Mouse (Mus musculus): ENCODE results near the gene Als2. TPM values are rescaled to one million over a fixed set of nuclear protein-coding genes. Genes with fewer than 3 reads are reported as not detected.

Gene Als2
- polyA plus RNA-seq (2017; shearing (Covaris generic)): 13.8 TPM

DNA sequence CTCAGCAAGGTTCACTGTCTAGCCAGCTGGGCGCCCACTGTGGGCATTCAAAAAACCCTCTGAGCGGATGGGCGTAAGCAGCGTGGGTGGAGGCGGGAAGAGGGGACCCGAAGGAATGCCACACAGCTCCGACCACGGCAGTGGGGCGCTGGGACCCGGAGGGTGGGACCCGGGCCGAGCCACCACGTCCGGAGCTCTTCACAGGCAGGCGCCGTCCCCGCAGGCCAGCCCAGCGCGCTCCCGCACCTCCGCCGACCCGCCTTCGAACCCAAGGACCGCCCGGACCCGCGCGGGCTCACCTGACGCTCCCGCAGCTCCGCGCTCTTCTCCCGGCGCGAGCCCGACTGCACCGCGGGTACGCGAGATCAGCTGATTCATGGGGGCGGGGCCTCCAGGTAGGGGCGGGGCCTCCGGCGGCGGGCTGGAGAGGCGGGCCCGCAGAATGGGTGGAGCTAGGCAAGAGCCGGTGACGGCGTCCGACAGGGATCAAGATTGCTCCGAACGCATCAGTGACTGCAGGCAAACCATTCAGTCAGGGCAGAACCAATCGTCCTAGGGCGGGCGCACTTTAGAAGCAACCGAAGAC is at the start of gene Als2:
Gene Als2, minus strand, starts transcription at position 376 of the 586 bp plus-strand sequence.

GRCm38 (mm10) chr1:59256751-59257231 is 19.8 kb upstream of the Als2 start, which contains the start of gene Cdk15:
Gene Cdk15 (plus strand): TSS chr1:59256906.

DNA sequence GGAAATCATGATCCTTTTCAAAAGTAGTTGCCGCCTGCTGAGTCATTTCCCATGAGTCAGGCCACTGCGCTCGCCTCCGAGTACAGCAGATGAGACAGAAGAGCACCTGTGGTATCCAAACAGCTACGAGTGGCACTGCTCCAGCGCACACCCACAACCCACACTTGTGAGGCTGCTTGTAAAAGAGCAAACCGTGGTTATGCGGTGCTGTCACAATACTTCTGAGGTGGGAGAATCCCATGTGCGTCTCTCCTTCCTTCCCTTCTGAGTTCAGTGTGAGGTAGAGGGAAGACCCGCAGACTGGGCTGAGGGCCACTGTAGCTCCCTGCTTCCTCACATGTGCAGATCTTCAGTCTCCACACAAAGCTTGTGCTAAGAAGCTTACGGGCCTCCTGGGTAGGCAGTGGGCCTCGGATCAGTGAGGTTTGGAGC is 74.0 kb downstream of the Als2 start, which contains the start of gene Mpp4:
Gene Mpp4, minus strand, starts transcription at position 360 of the 432 bp plus-strand sequence.

GRCm38 (mm10) chr1:59119720-59120457 is 117.1 kb downstream of the Als2 start, which contains the start of gene Tmem237:
Gene Tmem237 (minus strand): TSS chr1:59120408.

Other genes with a start within 250 kb of the Als2 start
- 0.12 TPM for gene C2cd6, start 142.3 kb downstream of the Als2 start, polyA plus RNA-seq (2017; shearing (Covaris generic))
- gene Tmem237, start 116.8 kb downstream of the Als2 start, polyA plus RNA-seq (2017; shearing (Covaris generic)): 12.2 TPM
- gene Mpp4, start 73.8 kb downstream of the Als2 start, polyA plus RNA-seq (2017; shearing (Covaris generic)): 0.16 TPM
- not detected for gene Cdk15, start 19.7 kb upstream of the Als2 start, polyA plus RNA-seq (2017; shearing (Covaris generic))
- not detected for gene Fzd7, start 245.2 kb upstream of the Als2 start, polyA plus RNA-seq (2017; shearing (Covaris generic))